Mouse (Mus musculus) liver, postnatal 0 days (tissue): ENCODE results near the gene BC048403.

Experiments used
- CTCF ChIP-seq: sonication (generic); IDR thresholded peaks from 2 replicates; pipeline ENCODE4 v1.5.1; 2016; ENCODE audit warnings: antibody characterized with exemption, low read depth
- EP300 ChIP-seq: IDR thresholded peaks from 2 replicates; pipeline ENCODE4 v1.6.1; 2016; ENCODE audit warnings: antibody characterized with exemption, low read depth, mild to moderate bottlenecking

GRCm38 (mm10) chr10:121737256-121737655 is 2.5 kb upstream of the BC048403 start:
- TF ChIP-seq CTCF, result no peak
- no peak for TF ChIP-seq EP300
